Mouse (Mus musculus): ENCODE data around the gene Cdc20.

DNA sequence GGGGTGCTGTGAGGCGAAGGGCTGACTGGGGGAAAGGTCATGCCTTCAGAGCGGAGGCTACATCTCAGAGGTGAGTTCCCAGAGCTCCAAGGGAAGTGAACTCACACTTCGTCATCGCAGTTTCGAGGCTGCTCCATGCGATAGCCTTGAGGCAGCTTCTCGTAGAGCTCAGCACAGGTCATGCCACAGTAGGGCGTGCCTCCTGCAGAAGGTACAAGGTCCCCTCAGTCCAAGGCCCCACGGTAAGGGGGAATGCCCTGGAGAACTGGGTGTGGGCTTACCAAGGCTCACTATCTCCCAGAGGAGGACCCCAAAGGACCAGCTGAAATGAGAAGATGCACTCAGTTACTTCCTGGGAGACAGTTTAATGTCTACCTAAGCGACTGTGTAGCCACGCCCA is 35.5 kb upstream of the Cdc20 start:
- no peak for TF ChIP-seq GATA1 (IDR thresholded peaks at IDR 0.05; ENCODE audit: borderline replicate concordance, low read length)
- TF ChIP-seq FLI1 (IDR thresholded peaks at IDR 0.05; ENCODE audit: low read length), result no peak

Data from megakaryocyte, embryonic 14.5 days (primary cell).